Mouse (Mus musculus): ENCODE data around the gene Rps10. TPM values are rescaled to one million over a fixed set of nuclear protein-coding genes. Genes with fewer than 3 reads are reported as not detected.
A peak's percentile ranks its signal among the peaks of the same experiment; 100 is the strongest.

Rps10 gene
- polyA plus RNA-seq, 1 experiment from 2014 or later = 879 TPM

GRCm38 (mm10) chr17:27676270-27676669 lies 39.8 kb upstream of the Rps10 start:
- H3K9me3 ChIP-seq (ENCODE audit: control insufficient read depth, low read length) = no peaks in the 10 kb centered on the region
- WGBS = 55% methylated on average over 7 of the region's 7 CpGs
- no peak overlapping the region for H3K9ac ChIP-seq (ENCODE audit: low read length)
- no peak overlapping the region for H3K4me3 ChIP-seq (ENCODE audit: low read depth, low read length)
- H3K4me2 ChIP-seq (replicated peaks; ENCODE audit: low read depth) = no peak overlapping the region
- no peak for ATAC-seq (ENCODE audit: low FRiP score, low TSS enrichment)
- no peak for TF ChIP-seq CTCF (IDR thresholded peaks at IDR 0.05; ENCODE audit: low read depth)
- TF ChIP-seq EP300 (optimal IDR thresholded peaks at IDR 0.05) = no peak
- no peaks in the 10 kb centered on the region for H3K36me3 ChIP-seq (ENCODE audit: control insufficient read depth, insufficient read depth, low read length)
- no peak overlapping the region for H3K27ac ChIP-seq (replicated peaks)
- no peak for DNase-seq (ENCODE audit: low spot score)
- H3K4me1 ChIP-seq (replicated peaks; ENCODE audit: control insufficient read depth, insufficient read depth) = no peaks in the 10 kb centered on the region
- H3K27me3 ChIP-seq (ENCODE audit: control insufficient read depth, insufficient read depth, low read length) = no peaks in the 10 kb centered on the region

DNA sequence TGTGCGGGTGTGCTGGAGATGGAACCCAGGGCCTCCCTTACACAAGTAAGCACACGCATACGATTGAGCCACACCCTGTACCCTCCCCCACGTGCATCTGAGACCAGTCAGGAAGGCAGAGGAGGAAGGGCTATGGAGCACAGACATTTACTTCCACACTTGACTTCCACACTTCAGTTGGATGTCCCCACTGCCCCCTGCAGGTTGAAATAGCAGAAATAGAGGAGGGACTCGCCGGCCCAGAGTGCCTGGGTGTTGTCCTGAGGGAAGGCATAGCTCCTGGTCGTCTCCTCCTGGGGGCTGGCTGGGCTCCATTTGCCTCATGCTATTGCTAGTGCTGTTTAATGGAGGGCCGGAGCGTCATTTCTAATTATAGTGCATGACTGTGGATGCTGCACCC lies 39.0 kb upstream of the Rps10 start:
- ATAC-seq (ENCODE audit: low FRiP score, low TSS enrichment) (no peak), DNase-seq (ENCODE audit: low spot score) (no peak)
- Histone ChIP-seq H3K27me3 (ENCODE audit: control insufficient read depth, insufficient read depth, low read length) (no peaks in the 10 kb centered on the region), H3K27ac (replicated peaks) (no peak overlapping the region), H3K4me3 (ENCODE audit: low read depth, low read length) (no peak overlapping the region), H3K9ac (ENCODE audit: low read length) (no peak overlapping the region), H3K36me3 (ENCODE audit: control insufficient read depth, insufficient read depth, low read length) (no peaks in the 10 kb centered on the region), H3K4me1 (replicated peaks; ENCODE audit: control insufficient read depth, insufficient read depth) (no peaks in the 10 kb centered on the region), H3K4me2 (replicated peaks; ENCODE audit: low read depth) (no peak overlapping the region), H3K9me3 (ENCODE audit: control insufficient read depth, low read length) (no peaks in the 10 kb centered on the region)
- 46% methylated on average over 9 of the region's 9 CpGs for WGBS
- TF ChIP-seq EP300 (optimal IDR thresholded peaks at IDR 0.05) (no peak), CTCF (IDR thresholded peaks at IDR 0.05; ENCODE audit: low read depth) (peak; percentile 47)

- no peak for TF ChIP-seq EP300 (optimal IDR thresholded peaks at IDR 0.05)
- H3K4me2 ChIP-seq (replicated peaks; ENCODE audit: low read depth) = no peak overlapping the region
- H3K4me1 ChIP-seq (replicated peaks; ENCODE audit: control insufficient read depth, insufficient read depth) = no peaks in the 10 kb centered on the region
- ATAC-seq (ENCODE audit: low FRiP score, low TSS enrichment) (no peak), DNase-seq (ENCODE audit: low spot score) (no peak)
- no peak overlapping the region for H3K4me3 ChIP-seq (ENCODE audit: low read depth, low read length)
- H3K9me3 ChIP-seq (ENCODE audit: control insufficient read depth, low read length) = no peaks in the 10 kb centered on the region
- H3K27me3 ChIP-seq (ENCODE audit: control insufficient read depth, insufficient read depth, low read length) = no peaks in the 10 kb centered on the region
- H3K9ac ChIP-seq (ENCODE audit: low read length) = no peak overlapping the region
- H3K36me3 ChIP-seq (ENCODE audit: control insufficient read depth, insufficient read depth, low read length) = no peaks in the 10 kb centered on the region
- no peak overlapping the region for H3K27ac ChIP-seq (replicated peaks)
- 85% methylated on average over 7 of the region's 7 CpGs for WGBS
Observed at GRCm38 (mm10) chr17:27673945-27674344, 37.5 kb upstream of the Rps10 start.

- ATAC-seq (ENCODE audit: low FRiP score, low TSS enrichment) (no peak), DNase-seq (ENCODE audit: low spot score) (no peak)
- Histone ChIP-seq H3K4me3 (ENCODE audit: low read depth, low read length) (no peak overlapping the region), H3K36me3 (ENCODE audit: control insufficient read depth, insufficient read depth, low read length) (no peaks in the 10 kb centered on the region), H3K27ac (replicated peaks) (no peak overlapping the region), H3K4me2 (replicated peaks; ENCODE audit: low read depth) (no peak overlapping the region), H3K27me3 (ENCODE audit: control insufficient read depth, insufficient read depth, low read length) (no peaks in the 10 kb centered on the region), H3K9me3 (ENCODE audit: control insufficient read depth, low read length) (no peaks in the 10 kb centered on the region), H3K4me1 (replicated peaks; ENCODE audit: control insufficient read depth, insufficient read depth) (no peaks in the 10 kb centered on the region), H3K9ac (ENCODE audit: low read length) (no peak overlapping the region)
- TF ChIP-seq EP300 (optimal IDR thresholded peaks at IDR 0.05) (no peak), CTCF (IDR thresholded peaks at IDR 0.05; ENCODE audit: low read depth) (0 out of 2 replicates have a peak, but pooled peaks have one; percentile 9)
- WGBS = 84% methylated on average over 6 of the region's 6 CpGs
Observed at GRCm38 (mm10) chr17:27671720-27672119, 35.3 kb upstream of the Rps10 start.

DNA sequence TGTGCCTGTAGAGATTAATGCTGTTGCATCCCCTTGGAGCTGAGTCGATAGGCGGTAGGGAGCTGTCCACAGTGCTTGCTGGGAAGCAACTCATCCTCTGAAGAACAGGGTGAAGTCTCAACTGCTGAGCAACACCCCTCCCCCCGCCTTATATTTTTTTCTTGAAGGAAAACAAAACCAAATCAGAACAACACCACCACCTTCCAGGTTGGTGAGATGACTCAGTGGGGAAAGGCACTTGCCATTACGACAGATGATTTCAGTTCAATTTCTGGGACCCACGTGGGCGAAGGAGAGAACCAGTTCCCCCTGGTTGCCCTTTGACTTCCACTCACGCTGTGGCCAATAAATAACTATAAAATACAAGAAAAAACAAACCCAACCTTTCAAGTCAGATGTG lies 22.3 kb upstream of the Rps10 start:
- H3K27ac ChIP-seq (replicated peaks) = no peak overlapping the region
- no peaks in the 10 kb centered on the region for H3K36me3 ChIP-seq (ENCODE audit: control insufficient read depth, insufficient read depth, low read length)
- 0 out of 2 replicates have a peak, but pooled peaks cover 2% of the 10 kb centered on the region for H3K4me1 ChIP-seq (replicated peaks; ENCODE audit: control insufficient read depth, insufficient read depth)
- WGBS = 62% methylated on average over 7 of the region's 7 CpGs
- no peak overlapping the region for H3K4me3 ChIP-seq (ENCODE audit: low read depth, low read length)
- H3K4me2 ChIP-seq (replicated peaks; ENCODE audit: low read depth) = no peak overlapping the region
- no peaks in the 10 kb centered on the region for H3K9me3 ChIP-seq (ENCODE audit: control insufficient read depth, low read length)
- TF ChIP-seq CTCF (IDR thresholded peaks at IDR 0.05; ENCODE audit: low read depth) (no peak), EP300 (optimal IDR thresholded peaks at IDR 0.05) (no peak)
- no peak overlapping the region for H3K9ac ChIP-seq (ENCODE audit: low read length)
- no peak for ATAC-seq (ENCODE audit: low FRiP score, low TSS enrichment)
- H3K27me3 ChIP-seq (ENCODE audit: control insufficient read depth, insufficient read depth, low read length) = peaks cover 8% of the 10 kb centered on the region; the same call in 1 of the 2 replicates
- no peak for DNase-seq (ENCODE audit: low spot score)

DNA sequence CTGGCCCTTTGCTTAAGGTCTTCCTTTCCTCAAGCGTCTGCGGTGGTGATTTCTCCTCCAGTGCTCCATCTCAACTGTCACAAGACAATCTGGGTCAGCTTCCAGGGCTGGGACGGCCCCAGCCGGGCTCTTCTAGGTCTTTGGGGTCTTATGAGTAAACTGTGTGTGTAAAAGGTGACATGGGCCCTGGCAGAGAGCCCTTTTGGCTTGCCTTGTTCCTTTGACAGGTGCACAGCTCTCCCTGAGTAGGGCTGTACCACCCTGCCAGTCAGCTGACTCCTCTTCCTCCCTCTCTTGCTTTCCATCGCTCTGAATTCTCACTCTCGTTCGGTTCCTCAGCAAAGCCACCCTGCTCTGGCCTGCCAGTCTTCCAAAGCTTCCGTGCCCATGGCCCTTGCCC lies 20.7 kb upstream of the Rps10 start:
- TF ChIP-seq CTCF (IDR thresholded peaks at IDR 0.05; ENCODE audit: low read depth) = no peak
- TF ChIP-seq EP300 (optimal IDR thresholded peaks at IDR 0.05) = no peak
- H3K27ac ChIP-seq (replicated peaks) = no peak overlapping the region
- H3K27me3 ChIP-seq (ENCODE audit: control insufficient read depth, insufficient read depth, low read length) = peaks cover 8% of the 10 kb centered on the region; the same call in 1 of the 2 replicates
- H3K9ac ChIP-seq (ENCODE audit: low read length) = no peak overlapping the region
- H3K36me3 ChIP-seq (ENCODE audit: control insufficient read depth, insufficient read depth, low read length) = no peaks in the 10 kb centered on the region
- H3K9me3 ChIP-seq (ENCODE audit: control insufficient read depth, low read length) = no peaks in the 10 kb centered on the region
- 0 out of 2 replicates have a peak, but pooled peaks cover 2% of the 10 kb centered on the region for H3K4me1 ChIP-seq (replicated peaks; ENCODE audit: control insufficient read depth, insufficient read depth)
- DNase-seq (ENCODE audit: low spot score) = no peak
- no peak overlapping the region for H3K4me2 ChIP-seq (replicated peaks; ENCODE audit: low read depth)
- no peak for ATAC-seq (ENCODE audit: low FRiP score, low TSS enrichment)
- 68% methylated on average over 8 of the region's 8 CpGs for WGBS
- H3K4me3 ChIP-seq (ENCODE audit: low read depth, low read length) = no peak overlapping the region

All from stomach, postnatal 0 days (tissue).